Mouse (Mus musculus) lung, postnatal 10 days (tissue): Measurements from ENCODE around the gene Chst8.
A peak's percentile ranks its signal among the peaks of the same experiment; 100 is the strongest.

Experiments used
- DNase-seq: peaks from one replicate; pipeline ENCODE4 v3.0.0; 2021

Gene Chst8

GRCm38 (mm10) chr7:34659386-34660085 lies 153.0 kb downstream of the Chst8 start:
- DNase-seq: no peak

GRCm38 (mm10) chr7:34656632-34657031 lies 155.9 kb downstream of the Chst8 start, which contains the start of gene Kctd15:
Gene Kctd15, minus strand, starts transcription at chr7:34656732.
- DNase-seq: no peak

- peak; percentile 94 for DNase-seq
These were observed 157.2 kb downstream of the Chst8 start for GRCm38 (mm10) chr7:34655086-34655839.

GRCm38 (mm10) chr7:34654441-34655085 lies 157.9 kb downstream of the Chst8 start:
- DNase-seq: peak; percentile 66

- DNase-seq: peak; percentile 42
These were observed 158.6 kb downstream of the Chst8 start for GRCm38 (mm10) chr7:34653731-34654440.

- peak; percentile 46 for DNase-seq
These were observed 159.6 kb downstream of the Chst8 start for GRCm38 (mm10) chr7:34652751-34653502.

- no peak for DNase-seq
These were observed 161.1 kb downstream of the Chst8 start for GRCm38 (mm10) chr7:34651381-34651780.

- DNase-seq: peak; percentile 79
These were observed 165.5 kb downstream of the Chst8 start for GRCm38 (mm10) chr7:34647052-34647451.

GRCm38 (mm10) chr7:34646144-34646795 lies 166.2 kb downstream of the Chst8 start:
- DNase-seq: no peak

- DNase-seq: no peak
These were observed 166.9 kb downstream of the Chst8 start for GRCm38 (mm10) chr7:34645623-34646022.

GRCm38 (mm10) chr7:34644591-34644990 lies 167.9 kb downstream of the Chst8 start:
- no peak for DNase-seq

- DNase-seq: no peak
These were observed 169.2 kb downstream of the Chst8 start for GRCm38 (mm10) chr7:34643329-34643728.

GRCm38 (mm10) chr7:34641968-34642367 lies 170.5 kb downstream of the Chst8 start:
- no peak for DNase-seq

GRCm38 (mm10) chr7:34639798-34640197 lies 172.7 kb downstream of the Chst8 start:
- DNase-seq: no peak

- DNase-seq: no peak
These were observed 175.8 kb downstream of the Chst8 start for GRCm38 (mm10) chr7:34636661-34637060.

- no peak for DNase-seq
These were observed 179.4 kb downstream of the Chst8 start for GRCm38 (mm10) chr7:34632966-34633742.

- DNase-seq: peak; percentile 91
These were observed 182.1 kb downstream of the Chst8 start for GRCm38 (mm10) chr7:34630211-34631085.

- peak; percentile 38 for DNase-seq
These were observed 182.8 kb downstream of the Chst8 start for GRCm38 (mm10) chr7:34629702-34630210.
